Mouse (Mus musculus): ENCODE data around the gene Bcap31. TPM values are rescaled to one million over a fixed set of nuclear protein-coding genes. Genes with fewer than 3 reads are reported as not detected.

Bcap31 gene
- polyA plus RNA-seq, 1 experiment, result 185 TPM

DNA sequence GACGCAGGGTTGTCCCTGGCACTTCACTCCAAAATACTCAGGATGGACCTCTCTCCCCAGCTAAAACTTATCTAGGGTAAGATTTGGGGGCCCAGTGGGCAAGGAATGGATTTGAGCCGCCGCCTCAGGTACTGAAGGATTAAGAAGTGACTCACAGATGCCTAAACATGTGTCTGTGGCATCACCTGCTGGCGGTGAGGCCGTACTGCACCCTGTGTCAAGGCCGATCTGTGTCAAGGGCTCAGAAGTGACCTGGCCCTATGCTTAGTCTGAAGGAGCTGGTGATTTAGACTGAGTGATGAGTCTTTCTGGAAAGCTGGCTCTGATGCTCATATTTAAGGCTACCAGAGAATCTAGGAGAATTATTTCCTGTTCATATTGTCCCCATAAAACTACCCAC lies 61.8 kb downstream of the Bcap31 start:
- no peak overlapping the region for H3ac ChIP-seq (ENCODE audit: control insufficient read depth, insufficient read length, low read depth)
- no peaks in the 10 kb centered on the region for H3K27me3 ChIP-seq (ENCODE audit: control insufficient read depth, insufficient read depth, insufficient read length)
- no peaks in the 10 kb centered on the region for H3K36me3 ChIP-seq (ENCODE audit: control insufficient read depth, insufficient read depth)
- no peaks in the 10 kb centered on the region for H3K79me2 ChIP-seq (ENCODE audit: control insufficient read depth, insufficient read depth)
- H3K4me3 ChIP-seq (ENCODE audit: insufficient read depth, poor library complexity, severe bottlenecking), result no peak overlapping the region
- TF ChIP-seq CTCF (IDR thresholded peaks at IDR 0.05; ENCODE audit: control insufficient read depth, insufficient read depth, insufficient read length) (peak; percentile 90), MAX (IDR thresholded peaks at IDR 0.05) (no peak)
- no peaks in the 10 kb centered on the region for H3K79me3 ChIP-seq (ENCODE audit: low read depth)

DNA sequence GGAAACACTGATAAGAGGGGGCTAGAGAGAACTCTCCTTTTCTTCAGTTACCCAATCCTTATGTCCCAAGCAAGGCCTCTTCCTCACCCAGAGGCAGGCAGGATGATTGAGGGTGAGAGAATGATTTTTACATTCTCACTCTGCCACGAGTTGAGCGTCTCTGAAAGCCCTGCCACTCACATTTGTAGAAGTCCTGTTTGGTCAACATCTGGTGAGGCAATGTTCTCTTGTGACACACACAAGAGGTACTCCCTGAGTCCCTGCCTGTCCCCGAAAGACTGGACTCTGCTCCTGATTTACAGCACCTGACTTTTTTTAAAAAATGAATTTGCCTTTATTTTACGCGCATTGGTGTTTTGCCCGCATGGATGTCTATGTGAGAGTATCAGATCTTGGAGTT lies 62.6 kb downstream of the Bcap31 start:
- TF ChIP-seq CTCF (IDR thresholded peaks at IDR 0.05; ENCODE audit: control insufficient read depth, insufficient read depth, insufficient read length) (no peak), USF1 (IDR thresholded peaks at IDR 0.05; ENCODE audit: low read depth) (no peak), MYOG (IDR thresholded peaks at IDR 0.05; ENCODE audit: control insufficient read depth, extremely low read depth, insufficient read length) (no peak), MYOD1 (IDR thresholded peaks at IDR 0.05; ENCODE audit: control insufficient read depth, insufficient read length, low read depth) (no peak), MAX (IDR thresholded peaks at IDR 0.05) (no peak), CEBPB (IDR thresholded peaks at IDR 0.05; ENCODE audit: low read depth) (no peak), FOSL1 (IDR thresholded peaks at IDR 0.05; ENCODE audit: insufficient read depth, low read length, poor library complexity, severe bottlenecking) (no peak)
- no peaks in the 10 kb centered on the region for H3K79me3 ChIP-seq (ENCODE audit: low read depth)
- H3K27me3 ChIP-seq (ENCODE audit: control insufficient read depth, insufficient read depth, insufficient read length), result no peaks in the 10 kb centered on the region
- no peak overlapping the region for H3ac ChIP-seq (ENCODE audit: control insufficient read depth, insufficient read length, low read depth)
- no peaks in the 10 kb centered on the region for H3K79me2 ChIP-seq (ENCODE audit: control insufficient read depth, insufficient read depth)
- H3K36me3 ChIP-seq (ENCODE audit: control insufficient read depth, insufficient read depth), result no peaks in the 10 kb centered on the region
- no peak overlapping the region for H3K4me3 ChIP-seq (ENCODE audit: insufficient read depth, poor library complexity, severe bottlenecking)

DNA sequence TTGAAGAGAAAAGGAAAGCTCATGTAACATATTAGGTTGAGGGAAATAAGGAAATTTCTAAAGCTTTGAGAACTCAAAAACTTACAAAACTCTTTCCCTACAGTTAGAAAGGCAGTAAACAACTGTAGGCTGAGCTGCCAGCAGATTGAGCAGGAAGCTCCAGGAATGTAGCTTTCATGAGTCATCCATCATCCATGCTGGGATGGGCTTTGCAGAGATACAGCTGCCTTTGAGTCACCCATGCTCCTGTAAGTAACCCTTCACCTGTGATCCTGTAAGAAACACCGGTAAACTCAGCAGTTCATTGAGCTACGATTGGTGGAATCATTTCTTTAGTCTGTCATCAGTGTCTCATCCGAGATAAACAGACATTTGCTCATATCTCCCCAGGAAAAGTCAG lies 65.1 kb downstream of the Bcap31 start:
- Histone ChIP-seq H3ac (ENCODE audit: control insufficient read depth, insufficient read length, low read depth) (no peak overlapping the region), H3K79me3 (ENCODE audit: low read depth) (no peaks in the 10 kb centered on the region), H3K4me3 (ENCODE audit: insufficient read depth, poor library complexity, severe bottlenecking) (no peak overlapping the region), H3K36me3 (ENCODE audit: control insufficient read depth, insufficient read depth) (no peaks in the 10 kb centered on the region), H3K79me2 (ENCODE audit: control insufficient read depth, insufficient read depth) (no peaks in the 10 kb centered on the region), H3K27me3 (ENCODE audit: control insufficient read depth, insufficient read depth, insufficient read length) (no peaks in the 10 kb centered on the region)
- TF ChIP-seq CTCF (IDR thresholded peaks at IDR 0.05; ENCODE audit: control insufficient read depth, insufficient read depth, insufficient read length) (no peak), MYOG (IDR thresholded peaks at IDR 0.05; ENCODE audit: control insufficient read depth, extremely low read depth, insufficient read length) (no peak), MYOD1 (IDR thresholded peaks at IDR 0.05; ENCODE audit: control insufficient read depth, insufficient read length, low read depth) (peak; percentile 50), MAX (IDR thresholded peaks at IDR 0.05) (no peak), CEBPB (IDR thresholded peaks at IDR 0.05; ENCODE audit: low read depth) (no peak), USF1 (IDR thresholded peaks at IDR 0.05; ENCODE audit: low read depth) (no peak), FOSL1 (IDR thresholded peaks at IDR 0.05; ENCODE audit: insufficient read depth, low read length, poor library complexity, severe bottlenecking) (peak; percentile 20)

DNA sequence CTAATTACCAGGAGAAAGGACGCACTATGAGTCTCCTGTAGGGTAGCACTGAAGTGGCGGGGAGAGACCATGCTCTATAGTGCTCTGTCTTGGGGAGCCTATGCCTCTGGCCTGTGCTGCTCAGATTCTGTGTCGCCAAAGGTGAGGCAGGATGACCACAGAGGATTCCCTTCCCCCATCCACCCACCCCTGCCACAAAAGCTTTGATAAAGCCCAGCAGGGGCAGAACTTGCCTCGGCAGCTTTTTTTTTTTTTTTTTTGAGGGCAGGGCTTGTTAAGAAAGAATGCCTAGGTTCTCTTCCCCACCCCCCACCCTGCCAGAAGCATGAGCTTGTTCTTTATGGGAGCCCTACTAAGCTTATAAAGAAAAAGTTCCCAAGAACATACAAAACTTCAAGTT lies 70.9 kb downstream of the Bcap31 start:
- H3K27me3 ChIP-seq (ENCODE audit: control insufficient read depth, insufficient read depth, insufficient read length), result no peaks in the 10 kb centered on the region
- no peaks in the 10 kb centered on the region for H3K36me3 ChIP-seq (ENCODE audit: control insufficient read depth, insufficient read depth)
- no peak for TF ChIP-seq FOSL1 (IDR thresholded peaks at IDR 0.05; ENCODE audit: insufficient read depth, low read length, poor library complexity, severe bottlenecking)
- TF ChIP-seq MYOG (IDR thresholded peaks at IDR 0.05; ENCODE audit: control insufficient read depth, extremely low read depth, insufficient read length), result no peak
- TF ChIP-seq USF1 (IDR thresholded peaks at IDR 0.05; ENCODE audit: low read depth), result no peak
- TF ChIP-seq MYOD1 (IDR thresholded peaks at IDR 0.05; ENCODE audit: control insufficient read depth, insufficient read length, low read depth), result no peak
- no peak for TF ChIP-seq MAX (IDR thresholded peaks at IDR 0.05)
- TF ChIP-seq CTCF (IDR thresholded peaks at IDR 0.05; ENCODE audit: control insufficient read depth, insufficient read depth, insufficient read length), result no peak
- TF ChIP-seq CEBPB (IDR thresholded peaks at IDR 0.05; ENCODE audit: low read depth), result no peak
- H3K4me3 ChIP-seq (ENCODE audit: insufficient read depth, poor library complexity, severe bottlenecking), result no peak overlapping the region
- no peak overlapping the region for H3ac ChIP-seq (ENCODE audit: control insufficient read depth, insufficient read length, low read depth)
- H3K79me3 ChIP-seq (ENCODE audit: low read depth), result no peaks in the 10 kb centered on the region
- no peaks in the 10 kb centered on the region for H3K79me2 ChIP-seq (ENCODE audit: control insufficient read depth, insufficient read depth)

DNA sequence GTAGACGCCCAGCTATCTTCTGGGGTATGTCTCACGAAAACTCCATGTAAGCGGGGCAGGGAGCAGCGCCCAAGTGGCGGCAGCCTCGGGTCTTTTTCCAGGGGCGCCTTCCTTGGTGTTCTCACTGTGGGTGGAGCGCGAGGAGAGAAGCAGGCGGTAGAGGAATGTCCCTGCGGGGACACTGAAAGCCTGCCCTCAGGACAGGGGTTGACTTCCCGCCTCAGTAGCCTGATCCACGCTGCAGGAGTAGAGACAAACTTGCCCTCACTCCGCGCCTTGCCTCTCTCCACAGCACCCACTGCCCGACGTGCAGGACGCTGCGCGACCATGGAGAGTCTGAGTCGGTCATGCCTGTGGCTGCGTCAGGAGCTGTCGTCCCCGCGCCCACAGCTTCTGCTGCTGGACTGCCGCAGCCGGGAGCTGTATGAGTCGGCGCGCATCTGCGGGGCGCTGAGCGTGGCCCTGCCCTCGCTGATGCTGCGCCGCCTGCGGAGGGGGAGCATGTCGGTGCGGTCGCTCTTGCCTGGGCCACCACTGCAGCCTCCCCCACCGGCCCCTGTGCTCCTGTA lies 76.0 kb downstream of the Bcap31 start:
- H3K36me3 ChIP-seq (ENCODE audit: control insufficient read depth, insufficient read depth), result no peaks in the 10 kb centered on the region
- no peaks in the 10 kb centered on the region for H3K79me3 ChIP-seq (ENCODE audit: low read depth)
- H3K79me2 ChIP-seq (ENCODE audit: control insufficient read depth, insufficient read depth), result no peaks in the 10 kb centered on the region
- H3K27me3 ChIP-seq (ENCODE audit: control insufficient read depth, insufficient read depth, insufficient read length), result peaks cover 15% of the 10 kb centered on the region
- peak overlapping the region; percentile 30 for H3K4me3 ChIP-seq (ENCODE audit: insufficient read depth, poor library complexity, severe bottlenecking)
- TF ChIP-seq MYOD1 (IDR thresholded peaks at IDR 0.05; ENCODE audit: control insufficient read depth, insufficient read length, low read depth) (no peak), MYOG (IDR thresholded peaks at IDR 0.05; ENCODE audit: control insufficient read depth, extremely low read depth, insufficient read length) (no peak), USF1 (IDR thresholded peaks at IDR 0.05; ENCODE audit: low read depth) (no peak), FOSL1 (IDR thresholded peaks at IDR 0.05; ENCODE audit: insufficient read depth, low read length, poor library complexity, severe bottlenecking) (no peak), CTCF (IDR thresholded peaks at IDR 0.05; ENCODE audit: control insufficient read depth, insufficient read depth, insufficient read length) (no peak), CEBPB (IDR thresholded peaks at IDR 0.05; ENCODE audit: low read depth) (no peak), MAX (IDR thresholded peaks at IDR 0.05) (no peak)
- no peak overlapping the region for H3ac ChIP-seq (ENCODE audit: control insufficient read depth, insufficient read length, low read depth)

DNA sequence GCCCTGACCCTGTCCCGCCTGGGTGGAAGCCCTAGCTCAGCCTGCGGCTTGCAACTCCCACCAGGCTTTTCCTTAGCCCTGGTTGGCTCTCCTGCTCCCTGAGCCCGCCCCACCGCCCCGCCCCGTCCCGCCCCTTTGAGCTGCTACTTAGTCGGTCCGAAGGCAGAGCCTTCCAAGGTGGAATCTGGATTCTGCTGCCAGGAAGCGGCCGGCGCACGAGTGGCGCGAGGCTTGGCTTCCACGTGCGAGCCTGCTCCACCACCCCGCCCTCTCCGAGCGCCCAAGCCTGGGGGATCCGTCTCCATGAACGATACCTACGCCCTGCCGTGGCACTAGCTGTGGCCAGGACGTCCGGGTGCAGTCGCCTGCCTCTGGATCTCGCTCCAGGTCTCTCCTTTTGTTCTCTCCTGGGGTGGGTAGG lies 76.7 kb downstream of the Bcap31 start, which contains the start of gene Dusp9:
Dusp9 (plus strand) TSS at position 165 of the 421 bp plus-strand sequence.
- peak within 1 kb of the TSS; percentile 30 for H3K4me3 ChIP-seq (ENCODE audit: insufficient read depth, poor library complexity, severe bottlenecking)
- peaks cover 15% of the 10 kb centered on the region for H3K27me3 ChIP-seq (ENCODE audit: control insufficient read depth, insufficient read depth, insufficient read length)
- no peaks in the 10 kb centered on the region for H3K79me3 ChIP-seq (ENCODE audit: low read depth)
- H3K79me2 ChIP-seq (ENCODE audit: control insufficient read depth, insufficient read depth), result no peaks in the 10 kb centered on the region
- TF ChIP-seq MAX (IDR thresholded peaks at IDR 0.05) (no peak), FOSL1 (IDR thresholded peaks at IDR 0.05; ENCODE audit: insufficient read depth, low read length, poor library complexity, severe bottlenecking) (no peak), CEBPB (IDR thresholded peaks at IDR 0.05; ENCODE audit: low read depth) (no peak), MYOD1 (IDR thresholded peaks at IDR 0.05; ENCODE audit: control insufficient read depth, insufficient read length, low read depth) (no peak), CTCF (IDR thresholded peaks at IDR 0.05; ENCODE audit: control insufficient read depth, insufficient read depth, insufficient read length) (no peak), MYOG (IDR thresholded peaks at IDR 0.05; ENCODE audit: control insufficient read depth, extremely low read depth, insufficient read length) (no peak), USF1 (IDR thresholded peaks at IDR 0.05; ENCODE audit: low read depth) (no peak)
- H3K36me3 ChIP-seq (ENCODE audit: control insufficient read depth, insufficient read depth), result no peaks in the 10 kb centered on the region
- peak within 1 kb of the TSS; percentile 68 for H3ac ChIP-seq (ENCODE audit: control insufficient read depth, insufficient read length, low read depth)
